Mouse (Mus musculus): ENCODE measurements around the gene Uchl3. TPM values are rescaled to one million over a fixed set of nuclear protein-coding genes. Genes with fewer than 3 reads are reported as not detected.

The Uchl3 gene
- polyA plus RNA-seq, 1 experiment from 2014 or later, result 162 TPM

- Histone ChIP-seq H3K9me3 (no peaks in the 10 kb centered on the region), H3K4me1 (replicated peaks) (0 out of 2 replicates have a peak, but pooled peaks cover 3% of the 10 kb centered on the region), H3K4me2 (replicated peaks) (peak within 1 kb of the TSS; percentile 62), H3K9ac (peak within 1 kb of the TSS; percentile 81), H3K27me3 (replicated peaks) (no peaks in the 10 kb centered on the region), H3K36me3 (no peaks in the 10 kb centered on the region), H3K27ac (peak within 1 kb of the TSS; percentile 81), H3K4me3 (replicated peaks) (peak within 1 kb of the TSS; percentile 87)
- ATAC-seq, result peak; percentile 98
- under 1% methylated on average over 39 of the region's 39 CpGs for WGBS
Observed at GRCm38 (mm10) chr14:101640153-101640843, 13.5 kb upstream of the Uchl3 start, which contains the start of gene Commd6. Gene Commd6, minus strand, starts transcription at chr14:101640686.

GRCm38 (mm10) chr14:101644948-101645347, 8.8 kb upstream of the Uchl3 start:
- Histone ChIP-seq H3K4me2 (replicated peaks) (no peak overlapping the region), H3K27ac (no peak overlapping the region), H3K4me1 (replicated peaks) (no peaks in the 10 kb centered on the region), H3K4me3 (replicated peaks) (no peak overlapping the region), H3K27me3 (replicated peaks) (no peaks in the 10 kb centered on the region), H3K9ac (no peak overlapping the region), H3K9me3 (no peaks in the 10 kb centered on the region), H3K36me3 (no peaks in the 10 kb centered on the region)
- ATAC-seq, result peak; percentile 74
- WGBS, result 78% methylated on average over 1 of the region's 1 CpGs

- no peaks in the 10 kb centered on the region for H3K27me3 ChIP-seq (replicated peaks)
- H3K4me1 ChIP-seq (replicated peaks), result no peaks in the 10 kb centered on the region
- no peaks in the 10 kb centered on the region for H3K36me3 ChIP-seq
- H3K4me2 ChIP-seq (replicated peaks), result no peak overlapping the region
- no peak overlapping the region for H3K27ac ChIP-seq
- 85% methylated on average over 4 of the region's 4 CpGs for WGBS
- no peaks in the 10 kb centered on the region for H3K9me3 ChIP-seq
- H3K9ac ChIP-seq, result no peak overlapping the region
- H3K4me3 ChIP-seq (replicated peaks), result no peak overlapping the region
- ATAC-seq, result no peak
Observed at GRCm38 (mm10) chr14:101650551-101650950, 3.2 kb upstream of the Uchl3 start.

GRCm38 (mm10) chr14:101652571-101652970, 1.2 kb upstream of the Uchl3 start:
- no peaks in the 10 kb centered on the region for H3K36me3 ChIP-seq
- H3K9ac ChIP-seq, result no peak overlapping the region
- WGBS, result 90% methylated on average over 6 of the region's 6 CpGs
- H3K4me2 ChIP-seq (replicated peaks), result no peak overlapping the region
- H3K4me1 ChIP-seq (replicated peaks), result no peaks in the 10 kb centered on the region
- no peaks in the 10 kb centered on the region for H3K27me3 ChIP-seq (replicated peaks)
- H3K9me3 ChIP-seq, result no peaks in the 10 kb centered on the region
- no peak overlapping the region for H3K4me3 ChIP-seq (replicated peaks)
- no peak for ATAC-seq
- no peak overlapping the region for H3K27ac ChIP-seq

- under 1% methylated on average over 10 of the region's 10 CpGs for WGBS
- Histone ChIP-seq H3K27me3 (replicated peaks) (no peaks in the 10 kb centered on the region), H3K4me2 (replicated peaks) (peak overlapping the region; percentile 81), H3K36me3 (no peaks in the 10 kb centered on the region), H3K9ac (peak overlapping the region; percentile 85), H3K4me3 (replicated peaks) (peak overlapping the region; percentile 98), H3K4me1 (replicated peaks) (no peaks in the 10 kb centered on the region), H3K27ac (no peak overlapping the region), H3K9me3 (no peaks in the 10 kb centered on the region)
- ATAC-seq, result peak; percentile 40
Observed at GRCm38 (mm10) chr14:101654526-101654909, 751 bp downstream of the Uchl3 start.

GRCm38 (mm10) chr14:101656307-101656706, 2.5 kb downstream of the Uchl3 start:
- WGBS, result 85% methylated on average over 10 of the region's 10 CpGs
- no peaks in the 10 kb centered on the region for H3K9me3 ChIP-seq
- H3K36me3 ChIP-seq, result no peaks in the 10 kb centered on the region
- H3K4me1 ChIP-seq (replicated peaks), result no peaks in the 10 kb centered on the region
- H3K4me2 ChIP-seq (replicated peaks), result no peak overlapping the region
- H3K27me3 ChIP-seq (replicated peaks), result no peaks in the 10 kb centered on the region
- ATAC-seq, result no peak
- H3K27ac ChIP-seq, result no peak overlapping the region
- H3K9ac ChIP-seq, result no peak overlapping the region
- no peak overlapping the region for H3K4me3 ChIP-seq (replicated peaks)

- Histone ChIP-seq H3K36me3 (no peaks in the 10 kb centered on the region), H3K4me1 (replicated peaks) (no peaks in the 10 kb centered on the region), H3K27ac (no peak overlapping the region), H3K9me3 (no peaks in the 10 kb centered on the region), H3K4me2 (replicated peaks) (no peak overlapping the region), H3K4me3 (replicated peaks) (no peak overlapping the region), H3K9ac (no peak overlapping the region), H3K27me3 (replicated peaks) (no peaks in the 10 kb centered on the region)
- no peak for ATAC-seq
- WGBS, result 67% methylated on average over 3 of the region's 3 CpGs
Observed at GRCm38 (mm10) chr14:101661654-101662412, 8.1 kb downstream of the Uchl3 start.

- no peaks in the 10 kb centered on the region for H3K4me1 ChIP-seq (replicated peaks)
- no peak overlapping the region for H3K4me3 ChIP-seq (replicated peaks)
- H3K4me2 ChIP-seq (replicated peaks), result no peak overlapping the region
- ATAC-seq, result no peak
- 81% methylated on average over 3 of the region's 3 CpGs for WGBS
- H3K36me3 ChIP-seq, result no peaks in the 10 kb centered on the region
- H3K9me3 ChIP-seq, result no peaks in the 10 kb centered on the region
- no peak overlapping the region for H3K27ac ChIP-seq
- no peaks in the 10 kb centered on the region for H3K27me3 ChIP-seq (replicated peaks)
- H3K9ac ChIP-seq, result no peak overlapping the region
Observed at GRCm38 (mm10) chr14:101664274-101664673, 10.5 kb downstream of the Uchl3 start.

GRCm38 (mm10) chr14:101666056-101666455, 12.3 kb downstream of the Uchl3 start:
- no peaks in the 10 kb centered on the region for H3K27me3 ChIP-seq (replicated peaks)
- H3K4me2 ChIP-seq (replicated peaks), result no peak overlapping the region
- WGBS, result 81% methylated on average over 7 of the region's 7 CpGs
- H3K4me1 ChIP-seq (replicated peaks), result no peaks in the 10 kb centered on the region
- no peaks in the 10 kb centered on the region for H3K36me3 ChIP-seq
- no peak overlapping the region for H3K4me3 ChIP-seq (replicated peaks)
- no peak overlapping the region for H3K27ac ChIP-seq
- H3K9ac ChIP-seq, result no peak overlapping the region
- ATAC-seq, result no peak
- no peaks in the 10 kb centered on the region for H3K9me3 ChIP-seq

- H3K9me3 ChIP-seq, result no peaks in the 10 kb centered on the region
- 90% methylated on average over 5 of the region's 5 CpGs for WGBS
- ATAC-seq, result no peak
Observed at GRCm38 (mm10) chr14:101666536-101666935, 12.8 kb downstream of the Uchl3 start.

GRCm38 (mm10) chr14:101668626-101669025, 14.9 kb downstream of the Uchl3 start:
- no peaks in the 10 kb centered on the region for H3K36me3 ChIP-seq
- WGBS, result 92% methylated on average over 7 of the region's 7 CpGs
- H3K27me3 ChIP-seq (replicated peaks), result no peaks in the 10 kb centered on the region
- H3K9me3 ChIP-seq, result no peaks in the 10 kb centered on the region
- no peak overlapping the region for H3K27ac ChIP-seq
- no peak for ATAC-seq
- no peak overlapping the region for H3K4me2 ChIP-seq (replicated peaks)
- H3K4me3 ChIP-seq (replicated peaks), result no peak overlapping the region
- no peaks in the 10 kb centered on the region for H3K4me1 ChIP-seq (replicated peaks)
- no peak overlapping the region for H3K9ac ChIP-seq

More at GRCm38 (mm10) chr14:101666536-101666935, 12.8 kb downstream of the Uchl3 start:
- Histone ChIP-seq H3K4me2 (replicated peaks) (no peak overlapping the region), H3K4me3 (replicated peaks) (no peak overlapping the region), H3K4me1 (replicated peaks) (no peaks in the 10 kb centered on the region), H3K27me3 (replicated peaks) (no peaks in the 10 kb centered on the region), H3K36me3 (no peaks in the 10 kb centered on the region), H3K27ac (no peak overlapping the region), H3K9ac (no peak overlapping the region)

- 97% methylated on average over 1 of the region's 1 CpGs for whole genome bisulfite sequencing
- no peaks in the 10 kb centered on the region for H3K9me3 ChIP-seq
- H3K4me1 ChIP-seq (replicated peaks), result no peaks in the 10 kb centered on the region
- no peak overlapping the region for H3K9ac ChIP-seq
- no peak overlapping the region for H3K27ac ChIP-seq
- no peak overlapping the region for H3K4me3 ChIP-seq (replicated peaks)
- H3K27me3 ChIP-seq (replicated peaks), result no peaks in the 10 kb centered on the region
- no peak for ATAC-seq
- no peaks in the 10 kb centered on the region for H3K36me3 ChIP-seq
- H3K4me2 ChIP-seq (replicated peaks), result no peak overlapping the region
Observed at GRCm38 (mm10) chr14:101672226-101672625, 18.5 kb downstream of the Uchl3 start.
